Mouse (Mus musculus) megakaryocyte-erythroid progenitor cell, adult 5-6 weeks (primary cell): ENCODE data around the gene Coq4. TPM values are rescaled to one million over a fixed set of nuclear protein-coding genes. Genes with fewer than 3 reads are reported as not detected.

Source experiments
- ATAC-seq: replicated peaks from 2 replicates; pipeline ENCODE4 v1.8.0; 2016; ENCODE audit warnings: mild to moderate bottlenecking, inconsistent platforms; ENCODE audit not compliant: severe bottlenecking, poor library complexity, low FRiP score, low TSS enrichment
- total RNA-seq, 2 experiments: library from RNA; stranded (forward) in 1 of 2; stranded (reverse) in 1 of 2; fragments of 200-1000, 215-1000 nt in 1 of 2; fragments of >200 nt in 1 of 2; fragmentation: Nextera tagmentation in 1 of 2; gene quantifications; 2 replicates each; pipeline ENCODE4 v1.2.3; 2014 to 2017

The Coq4 gene
- total RNA-seq, 2 experiments from 2014 or later, result 7.2 to 13.6 TPM

DNA sequence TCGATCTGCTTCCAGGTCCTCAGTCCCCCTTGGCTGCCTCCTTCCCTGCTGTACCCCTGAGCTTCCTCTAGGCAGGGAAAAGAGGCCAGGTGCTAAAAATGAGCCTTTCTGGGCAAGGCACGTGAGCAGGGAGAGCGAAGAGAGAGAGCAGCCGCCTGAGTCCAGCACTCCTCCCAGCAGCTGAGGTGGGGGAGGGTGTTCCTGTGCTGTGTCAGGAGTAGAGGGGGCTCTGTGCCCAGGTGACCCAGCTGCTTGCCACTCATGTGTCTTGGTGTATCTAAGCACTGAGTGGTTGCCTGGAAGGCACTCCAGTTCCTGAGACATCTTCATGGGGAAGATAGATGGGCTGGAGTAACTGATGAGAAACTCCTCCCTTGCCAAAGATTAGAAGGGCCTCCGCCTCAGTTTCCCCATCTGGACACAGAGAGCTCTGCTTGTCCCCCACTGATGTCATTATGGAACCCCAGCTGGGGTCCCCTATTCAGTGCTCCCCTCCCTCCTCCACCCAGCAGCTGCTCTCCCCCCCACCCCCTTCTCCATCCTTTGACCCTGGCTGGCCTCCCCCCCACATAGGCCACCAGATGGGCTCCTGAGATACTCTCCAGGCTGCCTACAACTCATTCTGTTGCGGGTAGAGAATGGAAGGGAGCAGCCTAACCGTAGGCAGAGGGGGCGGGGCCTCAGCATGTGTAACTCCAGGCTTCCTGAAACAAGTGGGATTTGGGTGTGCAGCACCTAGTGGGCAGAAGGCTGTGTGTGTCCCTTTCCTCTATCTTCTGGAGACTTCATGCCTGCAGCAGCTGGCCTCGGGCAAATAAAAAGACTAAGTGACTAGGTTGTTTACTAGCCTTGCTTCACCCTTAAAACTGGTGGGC is 56.2 kb downstream of the Coq4 start:
- ATAC-seq, result no peak

- no peak for ATAC-seq
These were observed 56.8 kb downstream of the Coq4 start for GRCm38 (mm10) chr2:29844115-29844514.

GRCm38 (mm10) chr2:29844661-29845060 is 57.4 kb downstream of the Coq4 start:
- ATAC-seq, result no peak

GRCm38 (mm10) chr2:29845636-29846035 is 58.3 kb downstream of the Coq4 start:
- no peak for ATAC-seq

- ATAC-seq, result no peak
These were observed 59.0 kb downstream of the Coq4 start for GRCm38 (mm10) chr2:29846061-29846853.

GRCm38 (mm10) chr2:29846911-29847310 is 59.6 kb downstream of the Coq4 start:
- no peak for ATAC-seq

Other genes with a start within 250 kb of the Coq4 start
- gene Rapgef1, start 167.8 kb upstream of the Coq4 start, total RNA-seq (2014; fragmentation: Nextera tagmentation), result 52.4 and 58.0 TPM in 2 replicates
- gene Rapgef1, start 167.8 kb upstream of the Coq4 start, total RNA-seq (2017), result 30.6 and 41.4 TPM in 2 replicates
- not detected in 2 replicates for gene Gm13420, start 35.8 kb upstream of the Coq4 start, total RNA-seq (2014; fragmentation: Nextera tagmentation)
- not detected in 2 replicates for gene Gm13420, start 35.8 kb upstream of the Coq4 start, total RNA-seq (2017)
- gene Gm13547, start 28.2 kb upstream of the Coq4 start, total RNA-seq (2014; fragmentation: Nextera tagmentation), result 3.6 TPM in 1 of 2 replicates, not detected in the other
- not detected in 2 replicates for gene Gm13547, start 28.2 kb upstream of the Coq4 start, total RNA-seq (2017)
- gene Trub2, start 1.0 kb downstream of the Coq4 start, total RNA-seq (2014; fragmentation: Nextera tagmentation), result 36.2 and 44.9 TPM in 2 replicates
- 28.5 and 65.2 TPM in 2 replicates for gene Trub2, start 1.0 kb downstream of the Coq4 start, total RNA-seq (2017)
- gene Slc27a4, start 15.1 kb downstream of the Coq4 start, total RNA-seq (2014; fragmentation: Nextera tagmentation), result 3.6 and 5.5 TPM in 2 replicates
- 2.1 and 3.3 TPM in 2 replicates for gene Slc27a4, start 15.1 kb downstream of the Coq4 start, total RNA-seq (2017)
- gene Urm1, start 32.6 kb downstream of the Coq4 start, total RNA-seq (2014; fragmentation: Nextera tagmentation), result 14.4 and 32.5 TPM in 2 replicates
- gene Urm1, start 32.6 kb downstream of the Coq4 start, total RNA-seq (2017), result 15.8 and 24.9 TPM in 2 replicates
- 46.4 and 54.8 TPM in 2 replicates for gene Cercam, start 81.7 kb downstream of the Coq4 start, total RNA-seq (2014; fragmentation: Nextera tagmentation)
- gene Cercam, start 81.7 kb downstream of the Coq4 start, total RNA-seq (2017), result 13.8 and 22.0 TPM in 2 replicates
- 78.3 and 82.5 TPM in 2 replicates for gene Odf2, start 101.7 kb downstream of the Coq4 start, total RNA-seq (2014; fragmentation: Nextera tagmentation)
- gene Odf2, start 101.7 kb downstream of the Coq4 start, total RNA-seq (2017), result 70.1 and 83.6 TPM in 2 replicates
- gene Gle1, start 147.9 kb downstream of the Coq4 start, total RNA-seq (2014; fragmentation: Nextera tagmentation), result 39.1 and 52.0 TPM in 2 replicates
- 64.5 and 72.1 TPM in 2 replicates for gene Gle1, start 147.9 kb downstream of the Coq4 start, total RNA-seq (2017)
- 5.2 and 8.1 TPM in 2 replicates for gene Sptan1, start 178.1 kb downstream of the Coq4 start, total RNA-seq (2014; fragmentation: Nextera tagmentation)
- gene Sptan1, start 178.1 kb downstream of the Coq4 start, total RNA-seq (2017), result 9.7 and 19.7 TPM in 2 replicates